Mouse (Mus musculus) layer of hippocampus, adult 2 months (tissue): Measurements from ENCODE around the gene Zfp81. TPM values are rescaled to one million over a fixed set of nuclear protein-coding genes. Genes with fewer than 3 reads are reported as not detected.
"Not testable (repeated sequence)": the region's sequence is repeated elsewhere in the genome, so short reads cannot be mapped to it uniquely, and the experiment has no call there.

Source experiments
- DNase-seq, 2 experiments: peaks; one replicate each; pipeline ENCODE4 v3.0.0; 2022; ENCODE audit warnings: low spot score in 2 of 2
- H3K27ac ChIP-seq: fragments of 200-600 bp; 2 replicates; pipeline ENCODE4 v1.8.1; 2022
- H3K4me3 ChIP-seq: fragments of 200-600 bp; 2 replicates; pipeline ENCODE4 v1.8.1; 2022; ENCODE audit warnings: mild to moderate bottlenecking
- CTCF ChIP-seq: fragments of 200-600 bp; conservative IDR thresholded peaks from 2 replicates; pipeline ENCODE4 v1.8.1; 2022; ENCODE audit warnings: antibody characterized with exemption, mild to moderate bottlenecking, moderate library complexity
- long read RNA-seq, 2 experiments: library from polyadenylated mRNA; stranded (forward); transcript quantifications; one replicate each; pipeline ENCODE4 v2.0.0; 2021; ENCODE audit warnings: borderline mapping rate in 2 of 2
- total RNA-seq, 2 experiments: library from RNA; stranded (reverse); gene quantifications; 2 replicates each; pipeline ENCODE4 v1.2.3; 2021

Gene Zfp81
- 10 to 100 TPM; 22.2 to 22.3 TPM for total RNA-seq
- long read RNA-seq, experiment 1, partial matches to known transcripts, result 0 of 4 reads
- long read RNA-seq, experiment 1, other reads (novel, unspliced or antisense), result 3 of 4 reads
- long read RNA-seq, experiment 2, full-length matches to known transcripts, result 4 of 6 reads
- long read RNA-seq, experiment 2, partial matches to known transcripts, result 0 of 6 reads
- long read RNA-seq, experiment 2, other reads (novel, unspliced or antisense), result 2 of 6 reads

DNA sequence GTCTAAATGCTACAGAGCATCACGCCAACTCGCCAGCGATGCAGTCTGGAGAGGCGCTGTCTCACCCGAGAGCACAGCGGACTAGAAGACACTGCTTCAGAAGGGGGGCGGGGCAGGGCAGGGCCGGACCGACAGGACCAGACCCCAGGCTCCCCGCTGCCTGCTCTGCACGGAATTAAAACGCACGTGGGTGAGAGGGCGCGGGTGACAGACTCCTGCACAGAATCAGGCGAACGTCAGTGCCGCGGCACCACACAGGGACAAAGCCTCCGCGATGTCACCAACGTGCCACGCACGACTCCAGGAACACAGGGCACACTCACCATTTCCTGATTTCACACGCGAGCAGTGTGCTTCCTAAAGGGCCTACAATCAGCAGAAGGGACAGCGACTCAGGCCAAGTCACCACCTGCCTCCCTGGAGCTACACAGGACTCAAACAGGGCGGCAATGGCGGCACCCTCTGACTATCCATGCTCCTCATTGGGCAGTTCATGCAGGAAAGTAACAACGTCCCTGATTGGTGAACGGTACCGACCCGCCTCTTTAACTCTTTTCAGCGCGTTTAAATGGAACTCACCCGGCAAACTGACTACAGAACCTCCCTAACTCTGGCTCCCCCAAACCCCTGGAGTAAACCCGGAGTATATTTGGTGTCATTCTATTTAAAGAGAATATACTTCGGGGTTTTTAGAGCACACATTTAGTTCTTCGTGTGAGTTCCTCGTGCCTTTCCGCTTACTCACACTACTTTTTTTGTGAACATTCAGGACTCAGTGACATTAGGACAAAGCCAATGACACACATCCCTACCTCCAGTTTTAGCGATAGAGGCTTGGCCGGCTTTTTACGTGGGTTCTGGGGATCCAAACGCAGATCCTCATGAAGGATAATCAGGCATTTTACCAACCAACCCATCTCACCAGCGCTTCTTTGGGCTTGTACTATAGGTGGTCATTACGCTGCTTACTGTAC, at the start of gene Zfp81:
Gene Zfp81, minus strand, starts transcription at position 468 of the 974 bp plus-strand sequence.
- TF ChIP-seq CTCF, result no peak
- peak within 1 kb of the TSS; percentile 99 for H3K4me3 ChIP-seq
- H3K27ac ChIP-seq, result peak within 1 kb of the TSS; percentile 84
- peak; percentile 85 to 88 for DNase-seq

DNA sequence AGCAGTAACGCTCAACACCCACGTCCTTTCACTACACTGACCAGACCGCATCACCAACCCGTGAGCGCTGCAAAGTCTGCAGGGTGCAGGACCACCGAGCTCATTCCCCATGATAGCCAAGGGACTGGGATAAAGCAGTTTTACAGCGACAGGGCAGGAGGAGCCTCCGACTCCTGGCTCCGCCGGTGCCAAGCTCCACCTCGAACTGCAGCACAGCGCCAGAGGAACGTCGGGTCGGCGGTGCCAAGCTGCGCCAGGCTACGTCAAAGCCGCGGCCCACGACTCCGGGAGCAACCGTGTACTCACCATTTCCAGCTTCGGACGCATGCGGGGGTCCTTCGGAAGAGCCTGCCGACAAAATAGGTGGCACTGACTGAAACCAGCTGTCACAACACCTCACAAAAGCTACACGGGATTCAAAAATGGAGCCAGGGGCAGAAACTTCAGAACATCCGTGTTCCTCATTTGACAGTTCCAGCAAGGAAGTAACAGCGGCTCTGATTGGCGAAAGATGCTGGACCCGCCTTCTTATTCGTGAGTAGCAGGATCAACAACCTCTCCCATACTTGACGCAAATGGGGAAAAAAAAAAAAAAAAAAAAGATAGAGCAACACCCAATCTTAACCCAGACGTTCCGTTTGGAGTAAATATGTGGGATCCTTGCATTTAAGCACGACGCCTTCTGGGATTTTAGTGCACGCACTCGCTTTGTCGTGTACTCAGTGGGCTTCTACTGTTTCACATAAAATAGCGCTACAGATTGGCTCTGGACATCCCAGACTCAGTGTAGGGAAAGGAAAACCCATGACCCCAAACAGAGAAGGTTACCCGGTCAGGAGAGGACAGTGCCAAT, 35.7 kb upstream of the Zfp81 start, which contains the start of gene Zfp101:
Gene Zfp101, minus strand, starts transcription at position 460 of the 853 bp plus-strand sequence.
- H3K4me3 ChIP-seq, result peak within 1 kb of the TSS; percentile 82
- DNase-seq, result peak; percentile 89 to 94
- TF ChIP-seq CTCF, result no peak
- H3K27ac ChIP-seq, result peak within 1 kb of the TSS; percentile 78

DNA sequence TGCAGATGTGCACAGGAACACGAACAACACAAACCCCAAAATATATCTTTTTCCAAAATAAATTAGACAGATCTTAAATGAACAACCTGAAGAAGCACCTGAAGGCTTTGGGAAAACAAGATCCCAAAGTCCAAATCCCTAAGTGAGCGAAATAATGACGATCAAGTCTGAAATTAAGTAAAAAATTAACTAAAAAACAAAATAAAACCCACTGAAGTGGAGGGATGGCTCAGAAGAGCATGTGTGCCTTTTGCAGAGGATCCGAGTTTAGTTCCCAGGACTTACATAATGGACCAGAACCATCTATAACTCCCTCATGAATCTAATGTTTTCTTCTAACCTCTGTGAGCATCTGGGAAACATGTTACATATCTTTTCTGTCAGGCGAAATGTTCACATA, 33.6 kb upstream of the Zfp81 start:
- H3K27ac ChIP-seq, result no peak overlapping the region
- no peak for TF ChIP-seq CTCF
- H3K4me3 ChIP-seq, result no peak overlapping the region
- no peak for DNase-seq

DNA sequence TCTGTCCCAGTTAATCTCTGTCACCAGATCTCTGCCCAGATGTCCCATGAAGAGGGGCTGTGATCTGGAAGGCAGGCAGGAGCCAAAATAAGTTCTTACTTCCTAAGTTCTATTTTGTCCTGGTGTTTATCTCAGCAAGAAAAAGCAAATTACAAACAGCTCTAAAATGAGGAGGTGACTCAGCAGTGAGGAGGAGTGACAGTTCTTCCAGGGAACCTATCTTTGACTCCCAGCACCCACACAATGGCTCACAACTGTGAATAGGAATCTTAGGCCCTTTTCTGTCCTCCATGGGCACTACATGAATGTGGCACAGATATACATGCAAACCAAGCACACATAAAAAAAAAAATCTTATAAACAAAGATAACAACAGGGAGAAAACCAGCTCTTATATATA, 27.0 kb upstream of the Zfp81 start:
- DNase-seq, result no peak
- Histone ChIP-seq H3K27ac (no peak overlapping the region), H3K4me3 (no peak overlapping the region)
- no peak for TF ChIP-seq CTCF

DNA sequence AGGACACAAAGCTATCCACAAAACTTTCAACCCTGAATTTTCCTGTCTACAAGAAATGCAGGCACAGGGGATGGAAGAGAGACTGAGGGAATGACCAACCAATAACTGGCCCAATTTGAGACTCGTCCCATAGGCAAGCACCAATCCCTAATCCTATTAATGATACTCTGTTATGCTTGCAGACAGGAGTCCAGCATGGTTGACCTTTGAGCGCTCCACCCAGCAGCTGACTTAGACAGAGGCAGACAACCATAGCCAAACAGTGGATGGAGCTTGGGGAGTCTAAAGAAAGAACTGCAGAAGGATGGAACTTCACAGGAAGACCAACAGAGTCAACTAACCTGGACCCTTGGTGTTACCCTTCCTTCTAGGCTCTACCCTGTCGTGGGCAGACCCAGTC, 14.1 kb upstream of the Zfp81 start:
- Histone ChIP-seq H3K27ac (no peak overlapping the region), H3K4me3 (no peak overlapping the region)
- no peak for TF ChIP-seq CTCF
- no peak for DNase-seq

DNA sequence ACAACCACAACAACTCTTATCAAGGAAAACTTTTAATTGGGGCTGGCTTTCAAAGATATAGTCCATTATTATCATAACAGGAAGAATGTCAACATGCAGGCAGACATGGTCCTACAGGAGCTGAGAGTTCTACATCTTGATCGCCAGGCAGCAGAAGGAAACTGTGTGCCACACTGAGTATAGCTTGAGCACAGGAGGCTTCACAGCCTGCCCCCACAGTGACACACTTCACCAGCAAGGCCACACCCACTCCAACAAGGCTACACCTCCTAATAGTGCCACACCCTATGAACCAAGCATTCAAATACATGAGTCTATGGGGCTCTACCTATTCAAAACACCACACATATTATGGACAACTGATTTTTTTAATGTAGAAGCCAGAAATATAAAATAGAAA, 5.7 kb downstream of the Zfp81 start:
- H3K4me3 ChIP-seq, result no peak overlapping the region
- DNase-seq, result no peak
- TF ChIP-seq CTCF, result no peak
- no peak overlapping the region for H3K27ac ChIP-seq

DNA sequence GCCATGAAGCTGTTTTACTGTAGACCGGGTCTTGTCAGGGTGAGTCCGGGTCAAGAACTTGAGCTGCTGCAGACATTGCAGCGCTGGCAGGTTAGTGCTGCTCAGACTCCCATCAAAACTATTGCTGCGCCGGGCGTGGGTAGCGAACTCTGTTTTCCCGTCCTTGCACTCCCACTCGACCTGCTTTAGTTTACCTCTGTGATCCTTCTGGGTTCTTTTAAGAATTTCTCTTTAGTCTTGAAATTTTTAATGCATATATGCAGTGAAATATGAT, 68.9 kb downstream of the Zfp81 start:
- DNase-seq, H3K27ac ChIP-seq: not testable (repeated sequence)
- H3K4me3 ChIP-seq, result 0 out of 2 replicates have a peak overlapping the region, but pooled peaks have one; percentile 23

DNA sequence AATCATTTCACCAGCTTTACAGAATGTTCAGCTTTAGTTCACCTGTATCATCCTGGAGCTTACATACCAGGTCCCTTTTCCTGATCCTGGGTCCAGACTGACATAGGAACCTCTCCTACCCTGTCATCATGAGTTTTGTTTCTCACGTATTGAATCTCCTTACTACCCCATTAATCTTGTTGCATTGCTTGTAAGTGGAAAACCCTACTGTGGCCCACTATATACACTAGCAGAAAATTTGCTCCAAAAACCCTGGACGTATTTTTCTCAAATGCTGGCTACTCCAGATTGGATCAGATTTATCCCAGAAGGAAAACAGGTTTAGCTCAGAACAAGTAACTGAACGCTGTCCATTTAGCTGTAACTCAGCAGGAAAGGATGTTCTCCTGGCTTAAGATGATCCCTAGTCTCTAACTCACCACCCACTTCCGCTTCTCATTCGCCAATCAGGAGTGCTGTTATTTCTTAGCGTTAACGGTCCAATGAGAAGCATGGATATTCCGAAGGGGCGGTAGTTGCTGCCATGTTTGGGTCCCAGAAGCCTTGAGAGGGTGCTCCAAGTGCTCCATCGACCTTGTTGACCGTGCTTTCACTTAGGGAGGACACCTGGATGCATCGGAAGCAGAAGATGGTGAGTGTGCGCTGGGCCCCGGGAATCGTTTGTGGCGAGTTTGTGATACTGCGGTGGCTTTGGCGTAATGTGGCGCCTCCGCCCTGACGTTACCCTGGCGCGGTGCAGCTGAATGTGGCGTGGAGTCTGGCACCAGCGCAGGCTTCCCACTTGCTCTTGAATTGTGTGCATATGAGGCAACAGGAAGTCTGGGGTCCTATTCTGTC, 69.4 kb downstream of the Zfp81 start, which contains the start of gene Zfp955b:
Gene Zfp955b, plus strand, starts transcription at position 506 of the 837 bp plus-strand sequence.
- DNase-seq, H3K27ac ChIP-seq: not testable (repeated sequence)
- H3K4me3 ChIP-seq, result 0 out of 2 replicates have a peak within 1 kb of the TSS, but pooled peaks have one; percentile 23

Other genes with a start within 250 kb of the Zfp81 start
- 1 to 10 TPM; 3.2 to 3.4 TPM for gene Morc2b, start 219.2 kb downstream of the Zfp81 start, total RNA-seq
- gene Olfr55, start 190.4 kb downstream of the Zfp81 start, total RNA-seq, result not detected
- not detected for gene Olfr239, start 167.6 kb downstream of the Zfp81 start, total RNA-seq
- 1 to 10 TPM in 1 of 2 experiments, under 1 TPM in 1; 0.59 to 1.4 TPM for gene Olfr1564, start 137.2 kb downstream of the Zfp81 start, total RNA-seq
- gene Zfp955a, start 103.7 kb downstream of the Zfp81 start, total RNA-seq, result 10 to 100 TPM; 12.4 to 14.5 TPM
- gene Olfr63, start 94.2 kb downstream of the Zfp81 start, total RNA-seq, result not detected
- gene Zfp955b, start 69.3 kb downstream of the Zfp81 start, total RNA-seq, result 10 to 100 TPM; 32.8 to 38.8 TPM
- 10 to 100 TPM; 10.3 to 17.7 TPM for gene Zfp101, start 35.8 kb upstream of the Zfp81 start, total RNA-seq
- under 1 TPM in 1 of 2 experiments, not detected in 1; 0.42 TPM for gene Actl9, start 74.0 kb upstream of the Zfp81 start, total RNA-seq
- gene Adamts10, start 165.3 kb upstream of the Zfp81 start, total RNA-seq, result 10 to 100 TPM; 34.3 to 35.4 TPM
- 1 to 10 TPM; 1.3 to 1.5 TPM for gene Myo1f, start 196.8 kb upstream of the Zfp81 start, total RNA-seq